Mouse (Mus musculus) limb, embryonic 10.5 days (tissue): ENCODE measurements at regions not wholly inside any gene's neighbourhood (a gene's known extent, or its start where the extent isn't known, plus 50 kb on each side); places are given as distances from the start of the nearest gene placed in this dataset.
A peak's percentile ranks its signal among the peaks of the same experiment; 100 is the strongest.

Experiments
- DNase-seq: peaks from one replicate; pipeline ENCODE4 v3.0.0-alpha.2; 2017; ENCODE audit warnings: low spot score
- H3K27ac ChIP-seq: fragments of 300-500 bp; sonication (generic); 2 replicates; pipeline ENCODE4 v1.5.1; 2016; ENCODE audit warnings: mild to moderate bottlenecking
- H3K27me3 ChIP-seq: fragments of 300-500 bp; sonication (generic); 2 replicates; pipeline ENCODE4 v1.6.1; 2016; ENCODE audit warnings: low read depth, mild to moderate bottlenecking; ENCODE audit not compliant: poor library complexity, severe bottlenecking
- H3K36me3 ChIP-seq: fragments of 300-500 bp; sonication (generic); 2 replicates; pipeline ENCODE4 v1.6.1; 2016; ENCODE audit warnings: mild to moderate bottlenecking, moderate library complexity
- H3K4me1 ChIP-seq: fragments of 300-500 bp; sonication (generic); 2 replicates; pipeline ENCODE4 v1.6.1; 2016
- H3K4me3 ChIP-seq: fragments of 300-500 bp; sonication (generic); 2 replicates; pipeline ENCODE4 v1.5.1; 2016; ENCODE audit warnings: mild to moderate bottlenecking, moderate library complexity
- H3K9me3 ChIP-seq: fragments of 300-500 bp; sonication (generic); replicated peaks from 2 replicates; pipeline ENCODE4 v1.6.1; 2016; ENCODE audit warnings: mild to moderate bottlenecking
- WGBS: fragments of 180-500 bp; shearing (Covaris S2); methylation state at CpG from one replicate; pipeline ENCODE4 v1.1.7; 2016; 5-methylcytosine and 5-hydroxymethylcytosine counted together

GRCm38 (mm10) chr2:166408009-166408408 lies 252.5 kb upstream of the Sulf2 start:
- no peak overlapping the region for H3K27ac ChIP-seq
- peaks cover 61% of the 10 kb centered on the region for H3K4me1 ChIP-seq
- 0 out of 2 replicates have a peak, but pooled peaks cover 3% of the 10 kb centered on the region for H3K27me3 ChIP-seq
- no peak overlapping the region for H3K4me3 ChIP-seq
- WGBS = 81% methylated on average over 16 of the region's 16 CpGs
- no peak for DNase-seq
- H3K36me3 ChIP-seq = no peaks in the 10 kb centered on the region
- H3K9me3 ChIP-seq = no peaks in the 10 kb centered on the region

GRCm38 (mm10) chr2:166406826-166407225 lies 251.4 kb upstream of the Sulf2 start:
- no peaks in the 10 kb centered on the region for H3K9me3 ChIP-seq
- H3K27ac ChIP-seq = peak overlapping the region; percentile 14; the same call in 1 of the 2 replicates
- no peak overlapping the region for H3K4me3 ChIP-seq
- no peaks in the 10 kb centered on the region for H3K36me3 ChIP-seq
- H3K4me1 ChIP-seq = peaks cover 53% of the 10 kb centered on the region
- 79% methylated on average over 11 of the region's 11 CpGs for whole genome bisulfite sequencing
- H3K27me3 ChIP-seq = no peaks in the 10 kb centered on the region
- DNase-seq = no peak

GRCm38 (mm10) chr2:166403319-166403718 lies 247.9 kb upstream of the Sulf2 start:
- H3K4me1 ChIP-seq = peaks cover 70% of the 10 kb centered on the region
- no peaks in the 10 kb centered on the region for H3K27me3 ChIP-seq
- 88% methylated on average over 10 of the region's 10 CpGs for WGBS
- no peak overlapping the region for H3K4me3 ChIP-seq
- 0 out of 2 replicates have a peak overlapping the region, but pooled peaks have one; percentile 26 for H3K27ac ChIP-seq
- no peaks in the 10 kb centered on the region for H3K36me3 ChIP-seq
- no peak for DNase-seq
- H3K9me3 ChIP-seq = no peaks in the 10 kb centered on the region

DNA sequence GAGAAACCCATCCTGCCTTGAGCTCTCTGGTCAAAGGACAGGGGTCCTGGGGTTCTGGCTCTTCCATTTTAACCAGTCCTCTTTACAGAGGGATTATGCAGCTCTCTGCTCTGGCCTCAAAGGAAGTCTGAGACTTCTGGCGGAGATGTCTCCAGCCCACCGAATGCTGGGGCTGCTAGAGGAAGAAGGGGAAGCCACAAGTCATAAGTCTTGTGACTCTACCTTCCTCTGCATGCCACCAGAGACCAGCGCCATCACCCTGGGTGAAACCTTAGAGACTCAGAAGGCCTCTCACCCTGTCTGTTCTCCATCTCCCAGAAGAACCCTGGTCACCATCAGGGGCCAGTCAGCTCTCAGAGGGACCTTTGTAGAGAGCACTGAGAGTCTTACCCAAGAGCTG lies 246.4 kb upstream of the Sulf2 start:
- Histone ChIP-seq H3K36me3 (no peaks in the 10 kb centered on the region), H3K4me3 (no peak overlapping the region), H3K4me1 (peaks cover 71% of the 10 kb centered on the region), H3K9me3 (no peaks in the 10 kb centered on the region), H3K27me3 (no peaks in the 10 kb centered on the region; the same call in 1 of the 2 replicates), H3K27ac (no peak overlapping the region)
- WGBS = 90% methylated on average over 3 of the region's 3 CpGs
- no peak for DNase-seq

- 67% methylated on average over 10 of the region's 10 CpGs for WGBS
- Histone ChIP-seq H3K4me3 (no peak overlapping the region), H3K36me3 (no peaks in the 10 kb centered on the region), H3K9me3 (no peaks in the 10 kb centered on the region), H3K27me3 (no peaks in the 10 kb centered on the region; the same call in 1 of the 2 replicates), H3K4me1 (peaks cover 59% of the 10 kb centered on the region), H3K27ac (peak overlapping the region; percentile 54; the same call in 1 of the 2 replicates)
- no peak for DNase-seq
Observed at GRCm38 (mm10) chr2:166400304-166400703, 244.8 kb upstream of the Sulf2 start.

DNA sequence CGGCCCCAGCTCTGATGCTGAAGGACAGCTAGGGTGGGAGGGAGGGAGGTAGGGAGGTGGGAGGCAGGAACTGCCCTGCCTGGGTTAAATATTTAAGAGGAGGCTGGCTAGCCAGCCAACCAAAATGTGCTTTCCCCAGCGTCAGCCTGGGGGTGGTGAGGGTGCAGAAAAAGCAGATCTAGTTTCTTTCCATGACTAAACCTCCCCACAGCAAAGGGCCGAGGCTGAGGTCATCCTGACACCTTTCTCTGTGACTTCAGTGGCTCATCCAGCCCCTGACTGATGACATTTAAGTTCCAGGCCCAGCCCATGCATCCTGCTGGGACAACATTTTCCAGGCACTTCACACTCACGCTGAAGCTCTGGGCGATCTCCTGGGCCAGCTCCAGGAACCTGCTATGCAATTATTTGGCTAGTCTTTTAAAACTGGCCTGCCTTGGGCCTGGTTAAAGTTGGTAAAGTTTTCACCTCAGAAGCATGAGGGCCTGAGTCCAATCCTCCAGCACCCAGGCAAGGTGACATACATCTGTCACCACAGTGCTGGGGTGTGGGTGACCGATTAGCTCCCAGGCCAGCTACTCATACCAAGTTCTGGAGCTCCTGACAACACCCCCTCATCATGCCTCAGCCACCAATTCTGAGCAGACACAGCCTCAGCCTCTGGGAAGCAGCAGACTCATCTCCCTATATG lies 243.8 kb upstream of the Sulf2 start:
- Histone ChIP-seq H3K4me1 (peaks cover 62% of the 10 kb centered on the region), H3K27ac (peak overlapping the region; percentile 85), H3K36me3 (no peaks in the 10 kb centered on the region), H3K4me3 (no peak overlapping the region), H3K27me3 (no peaks in the 10 kb centered on the region; the same call in 1 of the 2 replicates), H3K9me3 (no peaks in the 10 kb centered on the region)
- no peak for DNase-seq
- WGBS = 13% methylated on average over 6 of the region's 6 CpGs

- no peaks in the 10 kb centered on the region; the same call in 1 of the 2 replicates for H3K27me3 ChIP-seq
- H3K9me3 ChIP-seq = no peaks in the 10 kb centered on the region
- H3K27ac ChIP-seq = peak overlapping the region; percentile 85
- no peak for DNase-seq
- H3K4me3 ChIP-seq = no peak overlapping the region
- WGBS = 53% methylated on average over 5 of the region's 5 CpGs
- peaks cover 62% of the 10 kb centered on the region for H3K4me1 ChIP-seq
- no peaks in the 10 kb centered on the region for H3K36me3 ChIP-seq
Observed at GRCm38 (mm10) chr2:166398774-166399139, 243.3 kb upstream of the Sulf2 start.

DNA sequence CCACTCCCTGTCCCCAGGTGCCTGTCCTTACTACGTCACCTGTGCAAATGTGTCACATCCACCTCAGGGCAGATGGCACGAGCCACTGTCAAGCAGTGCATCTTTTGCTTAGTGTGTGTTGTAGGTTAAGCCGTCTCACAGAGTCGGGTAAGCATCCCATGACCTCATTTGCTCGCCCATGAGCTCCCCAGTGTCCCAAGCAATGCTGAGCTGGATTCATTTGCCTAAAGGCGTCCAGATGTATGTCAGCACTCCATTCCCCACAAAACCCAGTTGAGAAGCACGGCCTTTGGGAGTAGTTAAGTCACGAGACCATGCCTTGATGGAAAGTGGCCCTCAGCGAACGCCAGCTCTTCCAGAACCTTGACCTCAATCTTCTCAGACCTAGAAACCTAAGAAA lies 242.7 kb upstream of the Sulf2 start:
- H3K36me3 ChIP-seq = no peaks in the 10 kb centered on the region
- peak overlapping the region; percentile 85 for H3K27ac ChIP-seq
- no peaks in the 10 kb centered on the region for H3K9me3 ChIP-seq
- no peak for DNase-seq
- no peaks in the 10 kb centered on the region; the same call in 1 of the 2 replicates for H3K27me3 ChIP-seq
- peaks cover 61% of the 10 kb centered on the region for H3K4me1 ChIP-seq
- WGBS = 88% methylated on average over 10 of the region's 10 CpGs
- H3K4me3 ChIP-seq = no peak overlapping the region

DNA sequence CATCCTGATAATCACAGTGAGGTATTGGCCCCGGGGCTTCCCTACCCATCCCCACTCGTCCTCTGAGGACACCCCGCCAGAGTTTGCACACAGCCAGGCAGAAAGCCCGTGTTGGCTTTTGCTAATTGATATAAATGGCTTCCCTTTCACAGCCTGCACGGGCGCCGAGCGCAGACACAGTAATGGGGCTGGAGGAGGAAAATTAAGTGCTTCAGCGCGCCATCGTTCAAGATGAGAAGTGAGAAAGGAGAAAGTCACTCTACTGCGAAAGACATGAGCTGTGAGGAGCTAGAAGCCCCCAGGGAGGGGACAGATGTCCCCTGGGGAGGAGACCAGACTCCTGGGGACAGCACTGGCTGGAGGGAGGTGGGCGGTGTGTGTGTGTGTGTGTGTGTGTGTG lies 239.2 kb upstream of the Sulf2 start:
- Histone ChIP-seq H3K27me3 (no peaks in the 10 kb centered on the region; the same call in 1 of the 2 replicates), H3K4me1 (peaks cover 61% of the 10 kb centered on the region), H3K9me3 (no peaks in the 10 kb centered on the region), H3K36me3 (no peaks in the 10 kb centered on the region), H3K27ac (peak overlapping the region; percentile 72), H3K4me3 (no peak overlapping the region)
- no peak for DNase-seq
- 35% methylated on average over 13 of the region's 13 CpGs for WGBS

- Histone ChIP-seq H3K9me3 (no peaks in the 10 kb centered on the region), H3K4me1 (peaks cover 64% of the 10 kb centered on the region), H3K4me3 (no peak overlapping the region), H3K27me3 (no peaks in the 10 kb centered on the region), H3K36me3 (no peaks in the 10 kb centered on the region), H3K27ac (peak overlapping the region; percentile 56; the same call in 1 of the 2 replicates)
- no peak for DNase-seq
- 74% methylated on average over 5 of the region's 5 CpGs for WGBS
Observed at GRCm38 (mm10) chr2:166391176-166391575, 235.7 kb upstream of the Sulf2 start.

DNA sequence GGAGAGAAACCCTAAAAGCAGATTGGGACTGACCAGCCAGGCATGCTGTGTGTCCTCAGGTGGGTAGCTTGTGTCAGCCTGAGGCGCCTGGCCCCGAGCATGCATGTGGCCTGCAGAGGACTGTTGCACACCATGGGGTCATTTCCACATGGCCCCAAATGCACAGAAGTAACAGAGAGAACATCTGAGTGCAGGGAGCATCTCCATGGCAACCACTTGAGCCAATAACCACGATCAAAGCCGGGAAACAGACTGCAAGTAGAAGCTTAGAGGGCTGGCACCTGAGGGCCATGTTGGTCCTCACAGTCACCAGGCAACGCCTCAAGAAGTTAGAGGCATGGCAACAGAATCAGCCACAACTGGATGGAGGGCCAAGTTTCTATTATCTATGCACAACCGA lies 232.6 kb upstream of the Sulf2 start:
- peak overlapping the region; percentile 38 for H3K27ac ChIP-seq
- no peak overlapping the region for H3K4me3 ChIP-seq
- H3K4me1 ChIP-seq = peaks cover 65% of the 10 kb centered on the region
- DNase-seq = no peak
- no peaks in the 10 kb centered on the region for H3K9me3 ChIP-seq
- no peaks in the 10 kb centered on the region for H3K27me3 ChIP-seq
- 53% methylated on average over 6 of the region's 6 CpGs for WGBS
- H3K36me3 ChIP-seq = no peaks in the 10 kb centered on the region

- 71% methylated on average over 5 of the region's 5 CpGs for WGBS
- Histone ChIP-seq H3K36me3 (no peaks in the 10 kb centered on the region), H3K27me3 (no peaks in the 10 kb centered on the region), H3K27ac (peak overlapping the region; percentile 51; the same call in 1 of the 2 replicates), H3K4me1 (peaks cover 74% of the 10 kb centered on the region), H3K9me3 (no peaks in the 10 kb centered on the region), H3K4me3 (no peak overlapping the region)
- no peak for DNase-seq
Observed at GRCm38 (mm10) chr2:166386817-166387216, 231.4 kb upstream of the Sulf2 start.

GRCm38 (mm10) chr2:166384583-166384982 lies 229.1 kb upstream of the Sulf2 start:
- peaks cover 74% of the 10 kb centered on the region for H3K4me1 ChIP-seq
- WGBS = 48% methylated on average over 6 of the region's 6 CpGs
- no peak for DNase-seq
- H3K36me3 ChIP-seq = no peaks in the 10 kb centered on the region
- no peak overlapping the region for H3K4me3 ChIP-seq
- no peaks in the 10 kb centered on the region for H3K9me3 ChIP-seq
- peak overlapping the region; percentile 75 for H3K27ac ChIP-seq
- H3K27me3 ChIP-seq = no peaks in the 10 kb centered on the region
